Mouse (Mus musculus) right cerebral cortex, postnatal 4 days (tissue): ENCODE measurements at regions not wholly inside any gene's neighbourhood (a gene's known extent, or its start where the extent isn't known, plus 50 kb on each side); places are given as distances from the start of the nearest gene placed in this dataset.

Source experiments
- DNase-seq: peaks from one replicate; pipeline ENCODE4 v3.0.0-alpha.2; 2022

DNA sequence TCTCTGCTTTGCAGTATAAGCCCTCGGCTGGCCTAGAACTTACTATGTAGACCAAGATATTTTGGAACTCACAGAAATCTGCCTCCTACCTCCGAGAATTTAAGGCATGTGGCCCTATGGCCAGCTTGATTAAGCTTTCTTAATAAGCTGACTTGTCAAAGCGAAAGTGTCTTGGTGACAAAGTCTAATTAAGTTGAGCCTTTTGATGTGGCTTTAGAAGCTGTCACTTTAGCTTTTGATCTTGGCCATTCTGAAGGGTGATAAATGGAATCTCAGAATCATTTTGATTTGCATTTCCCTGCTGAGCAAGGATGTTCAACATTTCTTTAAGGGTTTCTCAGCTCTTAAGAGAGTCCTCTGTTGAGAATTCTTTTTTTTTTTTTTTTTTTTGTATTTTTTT lies 67.6 kb upstream of the Tdrd3 start:
- DNase-seq: no peak

DNA sequence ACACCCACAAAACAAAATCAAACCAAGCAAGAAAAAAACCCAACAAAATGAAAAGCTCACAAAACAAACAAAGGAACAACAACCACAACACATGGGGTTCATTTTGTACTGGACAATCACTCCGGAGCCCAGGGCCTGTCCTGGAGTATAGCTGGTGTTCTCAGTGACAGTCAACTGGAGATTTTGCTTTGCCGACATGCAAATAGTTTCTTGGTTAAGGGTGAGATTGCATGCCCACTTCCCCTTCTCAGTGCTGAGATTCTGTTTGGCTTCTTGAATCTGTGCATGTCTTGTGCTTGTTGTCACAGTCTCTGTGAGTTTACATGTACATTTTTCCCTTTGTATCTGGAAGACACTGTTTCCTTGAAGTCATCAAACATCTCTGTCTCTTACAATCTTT lies 50.6 kb upstream of the Tdrd3 start:
- no peak for DNase-seq
